9 mouse cellular contexts compared by ENCODE assay signal in the genomic region with DNA sequence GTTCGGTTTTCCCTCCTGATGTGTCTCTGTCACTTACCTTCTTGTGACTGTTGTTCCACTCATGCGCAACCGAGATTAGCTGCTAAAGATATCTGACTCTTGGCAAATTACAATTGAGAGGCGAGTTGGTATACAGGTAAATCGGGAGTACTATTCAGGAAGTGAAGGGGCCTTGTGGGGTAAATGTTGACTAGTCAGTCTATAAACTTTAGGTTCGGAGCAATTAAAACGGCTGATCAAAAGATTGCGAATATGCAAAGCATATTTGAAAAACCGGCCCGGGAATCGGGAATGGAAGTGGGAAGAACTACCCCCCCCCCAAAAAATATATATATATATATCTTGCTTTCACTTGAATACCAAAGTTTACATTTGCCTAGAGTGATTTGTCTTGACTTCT. TPM values are rescaled to one million over a fixed set of nuclear protein-coding genes. Genes with fewer than 3 reads are reported as not detected.
A peak's percentile ranks its signal among the peaks of the same experiment; 100 is the strongest.
DNase-seq lines count a peak whose midpoint lies in the region; ATAC-seq and TF ChIP-seq lines count a peak whose summit lies in the region.
"Had no signal": no experiment of that assay in that cellular context is flagged by ENCODE, and none has a peak within 500 bp of the region (broad histone marks: within the 10 kb centered on the region; RNA-seq: fewer than 3 reads in every experiment).

A gene (minus strand): TSS at position 101 of the 400 bp plus-strand sequence.

- peak within 1 kb of the TSS; percentile 81 to 88 for H3K4me3 ChIP-seq in heart, embryonic 14.5 days (ENCODE audit: control insufficient read depth in 1 of 2, insufficient read depth in 1 of 2, low read depth in 1 of 2, low read length in 2 of 2)
- peak within 1 kb of the TSS; percentile 43 for H3K4me3 ChIP-seq in bone marrow, adult 2 months (replicated peaks; ENCODE audit: control insufficient read depth, low read depth, low read length)
- peak within 1 kb of the TSS; percentile 67 for H3K4me3 ChIP-seq in hindbrain, embryonic 11.5 days (ENCODE audit: low read depth, low read length)
- H3K4me3 ChIP-seq in liver, embryonic 14.5 days (ENCODE audit: insufficient read depth in 1 of 2, low read depth in 2 of 2, low read length in 2 of 2), result peak within 1 kb of the TSS; percentile 33 to 60

- no peak for TF ChIP-seq CTCF in bone marrow, adult 2 months (IDR thresholded peaks at IDR 0.05; ENCODE audit: control insufficient read depth, insufficient read depth, low read length)
- no peak for TF ChIP-seq CTCF in liver, embryonic 14.5 days (IDR thresholded peaks at IDR 0.05; ENCODE audit: low read depth)

- H3K4me2 ChIP-seq in heart, embryonic 14.5 days (ENCODE audit: low read length), result peak within 1 kb of the TSS; percentile 93
- peak within 1 kb of the TSS; percentile 70 for H3K4me2 ChIP-seq in hindbrain, embryonic 11.5 days (replicated peaks; ENCODE audit: low read depth, low read length)
- H3K4me2 ChIP-seq in liver, embryonic 14.5 days (ENCODE audit: low read depth), result peak within 1 kb of the TSS; percentile 67

- peaks cover 4 to 7% of the 10 kb centered on the region in 2 experiments; a peak in 3 of 4 replicates for H3K4me1 ChIP-seq in heart, embryonic 14.5 days (ENCODE audit: control insufficient read depth in 2 of 2, insufficient read depth in 2 of 2, low read length in 2 of 2)
- no peaks in the 10 kb centered on the region for H3K4me1 ChIP-seq in bone marrow, adult 2 months (ENCODE audit: control insufficient read depth, insufficient read depth, low read length)
- H3K4me1 ChIP-seq in hindbrain, embryonic 11.5 days (replicated peaks; ENCODE audit: control insufficient read depth, insufficient read depth, low read length), result no peaks in the 10 kb centered on the region
- H3K4me1 ChIP-seq in liver, embryonic 14.5 days (replicated peaks; ENCODE audit: control insufficient read depth in 2 of 2, insufficient read depth in 2 of 2, low read length in 1 of 2), result peaks cover 0 to 2% of the 10 kb centered on the region in 2 experiments; a peak in 1 of 4 replicates

- H3K27me3 ChIP-seq in heart, embryonic 14.5 days (ENCODE audit: control insufficient read depth, insufficient read depth, low read length), result no peaks in the 10 kb centered on the region
- no peaks in the 10 kb centered on the region for H3K27me3 ChIP-seq in hindbrain, embryonic 11.5 days (ENCODE audit: control insufficient read depth, insufficient read depth, low read length)
- peaks cover 14% of the 10 kb centered on the region for H3K27me3 ChIP-seq in liver, embryonic 14.5 days (ENCODE audit: control insufficient read depth, insufficient read depth, low read length)

- no peak for ATAC-seq in heart, embryonic 14.5 days (ENCODE audit: insufficient number of reproducible peaks, insufficient read depth, low FRiP score, low read depth)
- ATAC-seq in hindbrain, embryonic 11.5 days (ENCODE audit: low FRiP score), result no peak
- ATAC-seq in liver, embryonic 14.5 days (ENCODE audit: insufficient read depth), result no peak
- ATAC-seq in megakaryocyte-erythroid progenitor cell, adult 5-6 weeks (replicated peaks; ENCODE audit: low FRiP score, low TSS enrichment, poor library complexity, severe bottlenecking), result no peak

- no peaks in the 10 kb centered on the region for H3K9me3 ChIP-seq in heart, embryonic 14.5 days (ENCODE audit: control insufficient read depth, low read length)
- no peaks in the 10 kb centered on the region for H3K9me3 ChIP-seq in hindbrain, embryonic 11.5 days (ENCODE audit: control insufficient read depth, low read length)
- no peaks in the 10 kb centered on the region for H3K9me3 ChIP-seq in liver, embryonic 14.5 days (ENCODE audit: control insufficient read depth, low read length)

- TF ChIP-seq POLR2A in bone marrow, adult 2 months (IDR thresholded peaks at IDR 0.05; ENCODE audit: borderline replicate concordance, control insufficient read depth, low read depth, low read length), result no peak

- no peak for DNase-seq in heart, postnatal 25 days (ENCODE audit: low spot score)
- DNase-seq in hindbrain, embryonic 11.5 days (ENCODE audit: low spot score), result no peak
- no peak for DNase-seq in liver, embryonic 14.5 days (ENCODE audit: low read depth in 3 of 3, low spot score in 3 of 3)
- no peak for DNase-seq in right cerebral cortex, postnatal 10 days (ENCODE audit: low spot score in 2 of 2)
- no peak for DNase-seq in right cerebral cortex, adult 2 months (ENCODE audit: low spot score in 2 of 2)

- no peaks in the 10 kb centered on the region for H3K36me3 ChIP-seq in heart, embryonic 14.5 days (ENCODE audit: control insufficient read depth, insufficient read depth, low read length)
- H3K36me3 ChIP-seq in hindbrain, embryonic 11.5 days (ENCODE audit: control insufficient read depth, insufficient read depth, low read length), result no peaks in the 10 kb centered on the region
- H3K36me3 ChIP-seq in liver, embryonic 14.5 days (replicated peaks; ENCODE audit: control insufficient read depth, insufficient read depth, low read depth), result no peaks in the 10 kb centered on the region

- no peak within 1 kb of the TSS for H3K27ac ChIP-seq in heart, embryonic 14.5 days (replicated peaks in 1 of 2; ENCODE audit: control insufficient read depth in 1 of 2, insufficient read depth in 1 of 2, low read depth in 2 of 2, low read length in 2 of 2)
- H3K27ac ChIP-seq in bone marrow, adult 2 months (ENCODE audit: control insufficient read depth, insufficient read depth, low read depth, low read length, poor library complexity), result no peak within 1 kb of the TSS
- H3K27ac ChIP-seq in hindbrain, embryonic 11.5 days (ENCODE audit: low read depth, low read length), result peak within 1 kb of the TSS; percentile 63; the same call in 1 of the 2 replicates
- H3K27ac ChIP-seq in liver, embryonic 14.5 days, result no peak within 1 kb of the TSS

- WGBS in heart, embryonic 14.5 days, result 48% methylated on average over 11 of the region's 11 CpGs
- 58% methylated on average over 11 of the region's 11 CpGs for WGBS in bone marrow, adult 2 months
- 54% methylated on average over 11 of the region's 11 CpGs for WGBS in hindbrain, embryonic 11.5 days
- WGBS in liver, embryonic 14.5 days (ENCODE audit: insufficient replicate concordance), result 37% methylated on average over 11 of the region's 11 CpGs

- no peak for TF ChIP-seq EP300 in liver, embryonic 14.5 days (IDR thresholded peaks at IDR 0.05; ENCODE audit: low read depth)

- intact Hi-C loops in heart, postnatal 25 days (cut with DNase I), result no loop called here

- H3K9ac ChIP-seq in heart, embryonic 14.5 days (ENCODE audit: low read length), result peak within 1 kb of the TSS; percentile 76
- peak within 1 kb of the TSS; percentile 93 for H3K9ac ChIP-seq in hindbrain, embryonic 11.5 days (ENCODE audit: low read depth, low read length)
- no peak within 1 kb of the TSS for H3K9ac ChIP-seq in liver, embryonic 14.5 days (replicated peaks)

RNA-seq across cellular contexts. Expression of the gene that starts here (rescaled TPM):
- 2.9 and 3.3 TPM in 2 replicates for polyA plus RNA-seq in heart, embryonic 14.5 days (2014; fragmentation: Nextera tagmentation; extraction: Ambion mirVana)
- total RNA-seq in heart, postnatal 25 days (2021), result under 1 TPM; 0.61 to 0.81 TPM
- 1.3 and 5.2 TPM in 2 replicates for polyA plus RNA-seq in bone marrow, adult 2 months (2011; ENCODE audit: insufficient read depth, insufficient read length, low replicate concordance, missing spikeins)
- 10.1 and 11.3 TPM in 2 replicates for polyA plus RNA-seq in hindbrain, embryonic 11.5 days (2014; fragmentation: Nextera tagmentation; extraction: Ambion mirVana)
- 0.22 and 0.35 TPM in 2 replicates for polyA plus RNA-seq in liver, embryonic 14.5 days (2012; rRNA removed)
- 0.39 and 0.76 TPM in 2 replicates for polyA plus RNA-seq in liver, embryonic 14.5 days (2014; fragmentation: Nextera tagmentation; extraction: Ambion mirVana)
- total RNA-seq in megakaryocyte-erythroid progenitor cell, adult 5-6 weeks (2014; fragmentation: Nextera tagmentation), result 3.1 and 3.8 TPM in 2 replicates
- 1.4 and 4.6 TPM in 2 replicates for total RNA-seq in megakaryocyte-erythroid progenitor cell, adult 5-6 weeks (2017)
- total RNA-seq: neutrophil, adult 5-6 weeks had no signal
